9 mouse cellular contexts compared by ENCODE assay signal in genomic region chr5:30709744-30710383, GRCm38 (mm10). TPM values are rescaled to one million over a fixed set of nuclear protein-coding genes. Genes with fewer than 3 reads are reported as not detected.
DNase-seq lines count a peak whose midpoint lies in the region; ATAC-seq lines count a peak whose summit lies in the region.
"Had no signal": no experiment of that assay in that cellular context is flagged by ENCODE, and none has a peak within 500 bp of the region (broad histone marks: within the 10 kb centered on the region; RNA-seq: fewer than 3 reads in every experiment).

No protein-coding gene starts in this region.

- H3K4me1 ChIP-seq in hindbrain, embryonic 10.5 days (replicated peaks) = peaks cover 75% of the 10 kb centered on the region
- peaks cover 34% of the 10 kb centered on the region for H3K4me1 ChIP-seq in hindbrain, embryonic 12.5 days
- H3K4me1 ChIP-seq in forebrain, embryonic 15.5 days = peaks cover 19% of the 10 kb centered on the region
- peaks cover 32% of the 10 kb centered on the region for H3K4me1 ChIP-seq in limb, embryonic 10.5 days
- H3K4me1 ChIP-seq in neural tube, embryonic 15.5 days = peaks cover 34% of the 10 kb centered on the region

- H3K4me2 ChIP-seq in hindbrain, embryonic 12.5 days (replicated peaks) = no peak overlapping the region
- no peak overlapping the region for H3K4me2 ChIP-seq in forebrain, embryonic 15.5 days (replicated peaks)
- H3K4me2 ChIP-seq in neural tube, embryonic 15.5 days = peak overlapping the region; percentile 85

- WGBS in hindbrain, embryonic 10.5 days = 13% methylated on average over 13 of the region's 13 CpGs
- 14% methylated on average over 13 of the region's 13 CpGs for WGBS in hindbrain, embryonic 12.5 days
- WGBS in forebrain, embryonic 15.5 days = 8% methylated on average over 13 of the region's 13 CpGs
- WGBS in limb, embryonic 10.5 days = 12% methylated on average over 13 of the region's 13 CpGs
- 4% methylated on average over 13 of the region's 13 CpGs for WGBS in neural tube, embryonic 15.5 days

- ATAC-seq in hindbrain, embryonic 12.5 days (ENCODE audit: low FRiP score) = no peak
- ATAC-seq in forebrain, embryonic 15.5 days (replicated peaks) = no peak
- ATAC-seq in neural tube, embryonic 15.5 days (ENCODE audit: low FRiP score) = no peak

- H3K36me3 ChIP-seq in hindbrain, embryonic 10.5 days = no peaks in the 10 kb centered on the region; the same call in 1 of the 2 replicates
- H3K36me3 ChIP-seq in hindbrain, embryonic 12.5 days = no peaks in the 10 kb centered on the region
- no peaks in the 10 kb centered on the region for H3K36me3 ChIP-seq in forebrain, embryonic 15.5 days
- no peaks in the 10 kb centered on the region for H3K36me3 ChIP-seq in limb, embryonic 10.5 days
- H3K36me3 ChIP-seq in neural tube, embryonic 15.5 days = no peaks in the 10 kb centered on the region
- H3K36me3 ChIP-seq: embryonic facial prominence, embryonic 13.5 days had no signal

- H3K9ac ChIP-seq in hindbrain, embryonic 12.5 days = no peak overlapping the region
- no peak overlapping the region for H3K9ac ChIP-seq in forebrain, embryonic 15.5 days (replicated peaks)
- no peak overlapping the region for H3K9ac ChIP-seq in neural tube, embryonic 15.5 days (replicated peaks)
- H3K9ac ChIP-seq: embryonic facial prominence, embryonic 13.5 days had no signal

- H3K27ac ChIP-seq in hindbrain, embryonic 10.5 days = 0 out of 2 replicates have a peak overlapping the region, but pooled peaks have one; percentile 96
- no peak overlapping the region for H3K27ac ChIP-seq in hindbrain, embryonic 12.5 days
- peak overlapping the region; percentile 97; the same call in 1 of the 2 replicates for H3K27ac ChIP-seq in forebrain, embryonic 15.5 days (replicated peaks)
- H3K27ac ChIP-seq in limb, embryonic 10.5 days = no peak overlapping the region
- no peak overlapping the region for H3K27ac ChIP-seq in neural tube, embryonic 15.5 days (replicated peaks)
- H3K27ac ChIP-seq: embryonic facial prominence, embryonic 13.5 days had no signal

- H3K9me3 ChIP-seq in hindbrain, embryonic 10.5 days = no peaks in the 10 kb centered on the region
- H3K9me3 ChIP-seq in hindbrain, embryonic 12.5 days (replicated peaks) = no peaks in the 10 kb centered on the region
- no peaks in the 10 kb centered on the region for H3K9me3 ChIP-seq in forebrain, embryonic 15.5 days
- no peaks in the 10 kb centered on the region for H3K9me3 ChIP-seq in limb, embryonic 10.5 days (replicated peaks)
- no peaks in the 10 kb centered on the region for H3K9me3 ChIP-seq in neural tube, embryonic 15.5 days (replicated peaks)
- H3K9me3 ChIP-seq: embryonic facial prominence, embryonic 13.5 days had no signal

- H3K4me3 ChIP-seq in hindbrain, embryonic 10.5 days = no peak overlapping the region
- no peak overlapping the region for H3K4me3 ChIP-seq in hindbrain, embryonic 12.5 days
- H3K4me3 ChIP-seq in forebrain, embryonic 15.5 days = no peak overlapping the region
- H3K4me3 ChIP-seq in limb, embryonic 10.5 days = no peak overlapping the region
- H3K4me3 ChIP-seq in neural tube, embryonic 15.5 days (replicated peaks) = 0 out of 2 replicates have a peak overlapping the region, but pooled peaks have one; percentile 75
- H3K4me3 ChIP-seq: embryonic facial prominence, embryonic 13.5 days had no signal

- peak; percentile 86 for DNase-seq in hindbrain, embryonic 10.5 days (ENCODE audit: low spot score)
- peak; percentile 95 for DNase-seq in brain, adult 2 months (ENCODE audit: low read depth, low spot score)
- DNase-seq in induced T-regulatory cell, adult 2 months (ENCODE audit: low read depth) = peak; percentile 93
- DNase-seq in limb, embryonic 10.5 days (ENCODE audit: low spot score) = peak; percentile 86
- DNase-seq in testis, postnatal 14 days (ENCODE audit: low spot score) = peak; percentile 67

- H3K27me3 ChIP-seq in hindbrain, embryonic 10.5 days (ENCODE audit: insufficient read depth, poor library complexity, severe bottlenecking) = peaks cover 56% of the 10 kb centered on the region
- peaks cover 6% of the 10 kb centered on the region for H3K27me3 ChIP-seq in hindbrain, embryonic 12.5 days
- H3K27me3 ChIP-seq in forebrain, embryonic 15.5 days = no peaks in the 10 kb centered on the region
- H3K27me3 ChIP-seq in limb, embryonic 10.5 days (ENCODE audit: low read depth, poor library complexity, severe bottlenecking) = peaks cover 62% of the 10 kb centered on the region
- no peaks in the 10 kb centered on the region for H3K27me3 ChIP-seq in neural tube, embryonic 15.5 days (replicated peaks)

RNA-seq across cellular contexts. Expression of gene Dpysl5, which starts 1.5 kb away (rescaled TPM):
- 87.4 and 151 TPM in 2 replicates for polyA plus RNA-seq in hindbrain, embryonic 10.5 days (2016; fragmentation: Nextera tagmentation; extraction: Ambion mirVana)
- 135 and 156 TPM in 2 replicates for polyA plus RNA-seq in hindbrain, embryonic 12.5 days (2016; fragmentation: Nextera tagmentation; extraction: Ambion mirVana)
- polyA plus RNA-seq in forebrain, embryonic 15.5 days (2015; fragmentation: Nextera tagmentation; extraction: Ambion mirVana) = 216 and 226 TPM in 2 replicates
- polyA plus RNA-seq in limb, embryonic 10.5 days (2016; fragmentation: Nextera tagmentation; extraction: Ambion mirVana) = 4.3 and 4.9 TPM in 2 replicates
- 152 and 175 TPM in 2 replicates for polyA plus RNA-seq in neural tube, embryonic 15.5 days (2015; fragmentation: Nextera tagmentation; extraction: Ambion mirVana)

RNA-seq across cellular contexts. Expression of gene Cenpa, which starts 43.3 kb away (rescaled TPM):
- 409 and 440 TPM in 2 replicates for polyA plus RNA-seq in hindbrain, embryonic 10.5 days (2016; fragmentation: Nextera tagmentation; extraction: Ambion mirVana)
- polyA plus RNA-seq in hindbrain, embryonic 12.5 days (2016; fragmentation: Nextera tagmentation; extraction: Ambion mirVana) = 200 and 221 TPM in 2 replicates
- polyA plus RNA-seq in forebrain, embryonic 15.5 days (2015; fragmentation: Nextera tagmentation; extraction: Ambion mirVana) = 128 and 151 TPM in 2 replicates
- 508 and 523 TPM in 2 replicates for polyA plus RNA-seq in limb, embryonic 10.5 days (2016; fragmentation: Nextera tagmentation; extraction: Ambion mirVana)
- 33.0 and 73.4 TPM in 2 replicates for polyA plus RNA-seq in neural tube, embryonic 15.5 days (2015; fragmentation: Nextera tagmentation; extraction: Ambion mirVana)

Comparison
In these comparisons a context has a peak if more than half of its experiments do, and no peak if none do; other contexts are left out.
1. H3K27ac ChIP-seq: peak in hindbrain, embryonic 10.5 days (single experiment) and forebrain, embryonic 15.5 days (single experiment); none in hindbrain, embryonic 12.5 days (single experiment), limb, embryonic 10.5 days (single experiment) and neural tube, embryonic 15.5 days (single experiment).
2. RNA of gene Dpysl5, which starts 1.5 kb away (polyA plus RNA-seq): 216 to 226 TPM in forebrain, embryonic 15.5 days, 152 to 175 TPM in neural tube, embryonic 15.5 days, 87.4 to 151 TPM in hindbrain, embryonic 10.5 days and 135 to 156 TPM in hindbrain, embryonic 12.5 days; 4.3 to 4.9 TPM in limb, embryonic 10.5 days; every median in the first group is over 10 times any median in the second.
3. Peak in every context shown above with its lines, with median percentiles within 50 percentile points of each other: DNase-seq.